ENCODE assay signal across 8 mouse cellular contexts in genomic region chr12:76765901-76766630, GRCm38 (mm10). TPM values are rescaled to one million over a fixed set of nuclear protein-coding genes. Genes with fewer than 3 reads are reported as not detected.
DNase-seq lines count a peak whose midpoint lies in the region; ATAC-seq and TF ChIP-seq lines count a peak whose summit lies in the region.

No protein-coding gene starts in this region.

- H3K9ac ChIP-seq in embryonic facial prominence, embryonic 13.5 days: peak overlapping the region; percentile 78
- peak overlapping the region; percentile 72 for H3K9ac ChIP-seq in hindbrain, embryonic 11.5 days (ENCODE audit: low read depth, low read length)
- peak overlapping the region; percentile 77 for H3K9ac ChIP-seq in liver, embryonic 11.5 days (ENCODE audit: low read depth, low read length)

- peaks cover 9% of the 10 kb centered on the region; the same call in 1 of the 2 replicates for H3K4me1 ChIP-seq in embryonic facial prominence, embryonic 13.5 days
- peaks cover 3% of the 10 kb centered on the region; the same call in 1 of the 2 replicates for H3K4me1 ChIP-seq in hindbrain, embryonic 11.5 days (replicated peaks; ENCODE audit: control insufficient read depth, insufficient read depth, low read length)
- H3K4me1 ChIP-seq in liver, embryonic 11.5 days (replicated peaks; ENCODE audit: control insufficient read depth, insufficient read depth, low read length): peaks cover 3% of the 10 kb centered on the region; the same call in 1 of the 2 replicates

- 35% methylated on average over 20 of the region's 20 CpGs for WGBS in embryonic facial prominence, embryonic 13.5 days
- WGBS in hindbrain, embryonic 11.5 days: 35% methylated on average over 20 of the region's 20 CpGs
- 31% methylated on average over 20 of the region's 20 CpGs for WGBS in liver, embryonic 11.5 days

- no peaks in the 10 kb centered on the region for H3K9me3 ChIP-seq in embryonic facial prominence, embryonic 13.5 days
- H3K9me3 ChIP-seq in hindbrain, embryonic 11.5 days (ENCODE audit: control insufficient read depth, low read length): no peaks in the 10 kb centered on the region
- no peaks in the 10 kb centered on the region for H3K9me3 ChIP-seq in liver, embryonic 11.5 days (ENCODE audit: control insufficient read depth, low read length)

- H3K79me2 ChIP-seq in C2C12 (ENCODE audit: control insufficient read depth, insufficient read depth): peaks cover 6% of the 10 kb centered on the region

- TF ChIP-seq CTCF in C2C12 (IDR thresholded peaks at IDR 0.05; ENCODE audit: control insufficient read depth, insufficient read depth, insufficient read length): no peak

- peak overlapping the region; percentile 41 for H3K4me3 ChIP-seq in C2C12 (ENCODE audit: insufficient read depth, poor library complexity, severe bottlenecking)
- peak overlapping the region; percentile 61 for H3K4me3 ChIP-seq in embryonic facial prominence, embryonic 13.5 days
- H3K4me3 ChIP-seq in hindbrain, embryonic 11.5 days (ENCODE audit: low read depth, low read length): peak overlapping the region; percentile 63
- H3K4me3 ChIP-seq in liver, embryonic 11.5 days (ENCODE audit: low read depth, low read length): peak overlapping the region; percentile 78

- DNase-seq in gastrocnemius, postnatal 14 days: peak; percentile 6
- DNase-seq in gastrocnemius, postnatal 4 days (ENCODE audit: low spot score in 2 of 2): no peak
- DNase-seq in hindbrain, embryonic 11.5 days (ENCODE audit: low spot score): no peak
- peak; percentile 37 for DNase-seq in liver, embryonic 11.5 days (ENCODE audit: low spot score)
- peak; percentile 42 to 57 for DNase-seq in right cerebral cortex, postnatal 10 days (ENCODE audit: low spot score in 2 of 2)
- DNase-seq in frontal cortex, adult 2 months (ENCODE audit: extremely low spot score in 1 of 2, low spot score in 1 of 2): no peak

- peak overlapping the region; percentile 59 for H3K4me2 ChIP-seq in embryonic facial prominence, embryonic 13.5 days
- H3K4me2 ChIP-seq in hindbrain, embryonic 11.5 days (replicated peaks; ENCODE audit: low read depth, low read length): peak overlapping the region; percentile 47
- H3K4me2 ChIP-seq in liver, embryonic 11.5 days: peak overlapping the region; percentile 90

- intact Hi-C loops in gastrocnemius, postnatal 14 days (cut with DNase I; ENCODE audit: low total_unique reads): no loop called here

- ATAC-seq in embryonic facial prominence, embryonic 13.5 days (ENCODE audit: insufficient number of reproducible peaks, insufficient read depth, low FRiP score, low TSS enrichment, low read depth): no peak
- ATAC-seq in hindbrain, embryonic 11.5 days (ENCODE audit: low FRiP score): peak; percentile 28
- ATAC-seq in liver, embryonic 11.5 days (replicated peaks; ENCODE audit: low FRiP score): no peak

- H3K79me3 ChIP-seq in C2C12 (ENCODE audit: low read depth): no peaks in the 10 kb centered on the region

- H3K27ac ChIP-seq in embryonic facial prominence, embryonic 13.5 days: peak overlapping the region; percentile 35
- H3K27ac ChIP-seq in hindbrain, embryonic 11.5 days (ENCODE audit: low read depth, low read length): peak overlapping the region; percentile 64
- H3K27ac ChIP-seq in liver, embryonic 11.5 days (ENCODE audit: low read depth, low read length): no peak overlapping the region; the same call in 1 of the 2 replicates

- H3K36me3 ChIP-seq in C2C12 (ENCODE audit: control insufficient read depth, insufficient read depth): no peaks in the 10 kb centered on the region
- H3K36me3 ChIP-seq in embryonic facial prominence, embryonic 13.5 days: no peaks in the 10 kb centered on the region
- H3K36me3 ChIP-seq in hindbrain, embryonic 11.5 days (ENCODE audit: control insufficient read depth, insufficient read depth, low read length): no peaks in the 10 kb centered on the region
- no peaks in the 10 kb centered on the region; the same call in 1 of the 2 replicates for H3K36me3 ChIP-seq in liver, embryonic 11.5 days (ENCODE audit: control insufficient read depth, insufficient read depth, low read length)

- H3ac ChIP-seq in C2C12 (ENCODE audit: control insufficient read depth, insufficient read length, low read depth): peak overlapping the region; percentile 75

- no peaks in the 10 kb centered on the region for H3K27me3 ChIP-seq in C2C12 (ENCODE audit: control insufficient read depth, insufficient read depth, insufficient read length)
- no peaks in the 10 kb centered on the region for H3K27me3 ChIP-seq in embryonic facial prominence, embryonic 13.5 days
- H3K27me3 ChIP-seq in hindbrain, embryonic 11.5 days (ENCODE audit: control insufficient read depth, insufficient read depth, low read length): no peaks in the 10 kb centered on the region
- H3K27me3 ChIP-seq in liver, embryonic 11.5 days (replicated peaks; ENCODE audit: control insufficient read depth, insufficient read depth, low read length): 0 out of 2 replicates have a peak, but pooled peaks cover 2% of the 10 kb centered on the region

TF ChIP-seq in C2C12, 6 proteins besides CTCF, POLR2A, EP300 and RAD21:
- TF ChIP-seq MYOG (IDR thresholded peaks at IDR 0.05; ENCODE audit: control insufficient read depth, extremely low read depth, insufficient read length) (no peak), FOSL1 (IDR thresholded peaks at IDR 0.05; ENCODE audit: insufficient read depth, low read length, poor library complexity, severe bottlenecking) (no peak), MAX (IDR thresholded peaks at IDR 0.05) (no peak), MYOD1 (IDR thresholded peaks at IDR 0.05; ENCODE audit: control insufficient read depth, insufficient read length, low read depth) (no peak), USF1 (IDR thresholded peaks at IDR 0.05; ENCODE audit: low read depth) (no peak), CEBPB (IDR thresholded peaks at IDR 0.05; ENCODE audit: low read depth) (no peak)

RNA-seq across cellular contexts. Expression of gene Fntb, which starts 0.7 kb away (rescaled TPM):
- total RNA-seq in gastrocnemius, postnatal 14 days (2021): 10 to 100 TPM; 16.1 to 20.0 TPM
- 10 to 100 TPM; 24.0 to 24.1 TPM for total RNA-seq in gastrocnemius, postnatal 4 days (2021)
- 19.6 TPM for polyA plus RNA-seq in C2C12 (2012; fragmentation: generic; extraction: Trizol)
- 41.5 and 41.8 TPM in 2 replicates for polyA plus RNA-seq in embryonic facial prominence, embryonic 13.5 days (2015; fragmentation: Nextera tagmentation; extraction: Ambion mirVana)
- 42.5 and 43.5 TPM in 2 replicates for polyA plus RNA-seq in hindbrain, embryonic 11.5 days (2014; fragmentation: Nextera tagmentation; extraction: Ambion mirVana)
- polyA plus RNA-seq in liver, embryonic 11.5 days (2014; fragmentation: Nextera tagmentation; extraction: Ambion mirVana): 41.6 and 43.8 TPM in 2 replicates
- polyA plus RNA-seq in frontal cortex, adult 2 months (2012; rRNA removed): 28.4 and 28.9 TPM in 2 replicates

RNA-seq across cellular contexts. Expression of gene Churc1, which starts 0.7 kb away (rescaled TPM):
- 10 to 100 TPM; 58.5 to 63.0 TPM for total RNA-seq in gastrocnemius, postnatal 14 days (2021)
- 10 to 100 TPM; 43.1 to 45.7 TPM for total RNA-seq in gastrocnemius, postnatal 4 days (2021)
- polyA plus RNA-seq in C2C12 (2012; fragmentation: generic; extraction: Trizol): 62.0 TPM
- polyA plus RNA-seq in embryonic facial prominence, embryonic 13.5 days (2015; fragmentation: Nextera tagmentation; extraction: Ambion mirVana): 90.1 and 96.4 TPM in 2 replicates
- 99.5 and 106 TPM in 2 replicates for polyA plus RNA-seq in hindbrain, embryonic 11.5 days (2014; fragmentation: Nextera tagmentation; extraction: Ambion mirVana)
- 144 and 154 TPM in 2 replicates for polyA plus RNA-seq in liver, embryonic 11.5 days (2014; fragmentation: Nextera tagmentation; extraction: Ambion mirVana)
- 93.2 and 103 TPM in 2 replicates for polyA plus RNA-seq in frontal cortex, adult 2 months (2012; rRNA removed)

RNA-seq across cellular contexts. Expression of gene Gpx2, which starts 29.3 kb away (rescaled TPM):
- total RNA-seq in gastrocnemius, postnatal 14 days (2021): not detected
- total RNA-seq in gastrocnemius, postnatal 4 days (2021): not detected
- not detected for polyA plus RNA-seq in C2C12 (2012; fragmentation: generic; extraction: Trizol)
- 0.97 and 2.5 TPM in 2 replicates for polyA plus RNA-seq in embryonic facial prominence, embryonic 13.5 days (2015; fragmentation: Nextera tagmentation; extraction: Ambion mirVana)
- not detected in 2 replicates for polyA plus RNA-seq in hindbrain, embryonic 11.5 days (2014; fragmentation: Nextera tagmentation; extraction: Ambion mirVana)
- not detected in 2 replicates for polyA plus RNA-seq in liver, embryonic 11.5 days (2014; fragmentation: Nextera tagmentation; extraction: Ambion mirVana)
- 0.12 and 0.27 TPM in 2 replicates for polyA plus RNA-seq in frontal cortex, adult 2 months (2012; rRNA removed)

RNA-seq across cellular contexts. Expression of gene Sptb, which starts 55.7 kb away (rescaled TPM):
- 10 to 100 TPM; 88.9 to 93.1 TPM for total RNA-seq in gastrocnemius, postnatal 14 days (2021)
- 10 to 100 TPM; 92.3 to 97.7 TPM for total RNA-seq in gastrocnemius, postnatal 4 days (2021)
- 0.15 TPM for polyA plus RNA-seq in C2C12 (2012; fragmentation: generic; extraction: Trizol)
- 0.35 and 1.2 TPM in 2 replicates for polyA plus RNA-seq in embryonic facial prominence, embryonic 13.5 days (2015; fragmentation: Nextera tagmentation; extraction: Ambion mirVana)
- polyA plus RNA-seq in hindbrain, embryonic 11.5 days (2014; fragmentation: Nextera tagmentation; extraction: Ambion mirVana): 3.6 and 3.9 TPM in 2 replicates
- 53.4 and 61.2 TPM in 2 replicates for polyA plus RNA-seq in liver, embryonic 11.5 days (2014; fragmentation: Nextera tagmentation; extraction: Ambion mirVana)
- polyA plus RNA-seq in frontal cortex, adult 2 months (2012; rRNA removed): 32.1 and 33.9 TPM in 2 replicates

RNA-seq across cellular contexts. Expression of gene Rab15, which starts 56.6 kb away (rescaled TPM):
- total RNA-seq in gastrocnemius, postnatal 14 days (2021): 10 to 100 TPM in 1 of 2 experiments, 1 to 10 TPM in 1; 6.9 to 10.4 TPM
- total RNA-seq in gastrocnemius, postnatal 4 days (2021): 10 to 100 TPM; 15.0 to 18.1 TPM
- polyA plus RNA-seq in C2C12 (2012; fragmentation: generic; extraction: Trizol): 0.06 TPM
- polyA plus RNA-seq in embryonic facial prominence, embryonic 13.5 days (2015; fragmentation: Nextera tagmentation; extraction: Ambion mirVana): 27.1 and 32.2 TPM in 2 replicates
- polyA plus RNA-seq in hindbrain, embryonic 11.5 days (2014; fragmentation: Nextera tagmentation; extraction: Ambion mirVana): 11.3 and 14.6 TPM in 2 replicates
- 1.7 and 2.1 TPM in 2 replicates for polyA plus RNA-seq in liver, embryonic 11.5 days (2014; fragmentation: Nextera tagmentation; extraction: Ambion mirVana)
- 153 and 156 TPM in 2 replicates for polyA plus RNA-seq in frontal cortex, adult 2 months (2012; rRNA removed)

Comparison
In these comparisons a context has a peak if more than half of its experiments do, and no peak if none do; other contexts are left out.
1. DNase-seq: peak in gastrocnemius, postnatal 14 days (single experiment), liver, embryonic 11.5 days (single experiment) and right cerebral cortex, postnatal 10 days (2 of 2); none in gastrocnemius, postnatal 4 days (0 of 2), hindbrain, embryonic 11.5 days (single experiment) and frontal cortex, adult 2 months (0 of 2).
2. Peak in every context shown above with its lines, with median percentiles within 50 percentile points of each other: H3K4me3 ChIP-seq, H3K4me2 ChIP-seq and H3K9ac ChIP-seq.